Mouse (Mus musculus) lung, embryonic 14.5 days (tissue): ENCODE measurements around the gene Ccl1. TPM values are rescaled to one million over a fixed set of nuclear protein-coding genes. Genes with fewer than 3 reads are reported as not detected.

Source experiments
- ATAC-seq: fragments of 200-750 bp; cut with Nextera tagmentation; 2 replicates; pipeline ENCODE4 v1.8.0; 2017; ENCODE audit warnings: mild to moderate bottlenecking, moderate TSS enrichment, moderate library complexity; ENCODE audit not compliant: insufficient read depth
- DNase-seq: peaks from one replicate; pipeline ENCODE4 v3.0.0-alpha.2; 2015
- H3K27ac ChIP-seq: fragments of 300-500 bp; sonication (generic); 2 replicates; pipeline ENCODE4 v1.5.1; 2014; ENCODE audit warnings: low read depth, mild to moderate bottlenecking, moderate library complexity
- H3K27me3 ChIP-seq: fragments of 300-500 bp; sonication (generic); 2 replicates; pipeline ENCODE4 v1.6.1; 2014; ENCODE audit warnings: low read length, control low read depth; ENCODE audit not compliant: insufficient read depth
- H3K36me3 ChIP-seq: fragments of 300-500 bp; sonication (generic); 2 replicates; pipeline ENCODE4 v1.6.1; 2014; ENCODE audit warnings: control low read depth; ENCODE audit not compliant: insufficient read depth
- H3K4me1 ChIP-seq: fragments of 300-500 bp; sonication (generic); 2 replicates; pipeline ENCODE4 v1.6.1; 2014; ENCODE audit warnings: antibody characterized with exemption, control low read depth; ENCODE audit not compliant: insufficient read depth
- H3K4me2 ChIP-seq: fragments of 300-500 bp; sonication (generic); 2 replicates; pipeline ENCODE4 v1.6.1; 2014; ENCODE audit warnings: mild to moderate bottlenecking
- H3K4me3 ChIP-seq: fragments of 300-500 bp; sonication (generic); 2 replicates; pipeline ENCODE4 v1.5.1; 2014; ENCODE audit warnings: low read depth, low read length
- H3K9ac ChIP-seq: fragments of 300-500 bp; sonication (generic); 2 replicates; pipeline ENCODE4 v1.6.1; 2014
- H3K9me3 ChIP-seq: fragments of 300-500 bp; sonication (generic); 2 replicates; pipeline ENCODE4 v1.6.1; 2016; ENCODE audit warnings: low read depth, low read length, control low read depth
- CTCF ChIP-seq: IDR thresholded peaks from 2 replicates; pipeline ENCODE4 v1.5.1; 2016; ENCODE audit warnings: antibody characterized with exemption, low read depth
- WGBS: fragments of 180-500 bp; shearing (Covaris S2); extraction: QIAGEN DNeasy Blood & Tissue Kit; methylation state at CpG from one replicate; pipeline ENCODE4 v1.1.7; 2014; 5-methylcytosine and 5-hydroxymethylcytosine counted together
- polyA plus RNA-seq: library from polyadenylated mRNA; unstranded; fragments of >200 nt; fragmentation: Nextera tagmentation; extraction: Ambion mirVana; gene quantifications from 2 replicates; pipeline ENCODE4 v1.2.1, GENCODE M21; 2014

The Ccl1 gene
- not detected in 2 replicates for polyA plus RNA-seq

- WGBS = 60% methylated on average over 4 of the region's 4 CpGs
- H3K4me1 ChIP-seq = no peaks in the 10 kb centered on the region
- H3K9me3 ChIP-seq = no peaks in the 10 kb centered on the region
- no peak within 1 kb of the TSS for H3K9ac ChIP-seq
- ATAC-seq = no peak
- no peak within 1 kb of the TSS for H3K27ac ChIP-seq
- TF ChIP-seq CTCF = no peak
- no peak for DNase-seq
- no peaks in the 10 kb centered on the region for H3K27me3 ChIP-seq
- no peak within 1 kb of the TSS for H3K4me2 ChIP-seq
- no peak within 1 kb of the TSS for H3K4me3 ChIP-seq
- H3K36me3 ChIP-seq = no peaks in the 10 kb centered on the region
Measured at GRCm38 (mm10) chr11:82305590-82305989, at the start of gene Ccl1. Gene Ccl1, minus strand, starts transcription at chr11:82305690.

- no peaks in the 10 kb centered on the region for H3K9me3 ChIP-seq
- H3K4me3 ChIP-seq = no peak overlapping the region
- no peak overlapping the region for H3K9ac ChIP-seq
- H3K4me1 ChIP-seq = no peaks in the 10 kb centered on the region
- no peak overlapping the region for H3K27ac ChIP-seq
- no peak overlapping the region for H3K4me2 ChIP-seq
- no peak for ATAC-seq
- no peaks in the 10 kb centered on the region for H3K27me3 ChIP-seq
- 79% methylated on average over 10 of the region's 10 CpGs for WGBS
- no peak for DNase-seq
- H3K36me3 ChIP-seq = no peaks in the 10 kb centered on the region
- TF ChIP-seq CTCF = no peak
Measured at GRCm38 (mm10) chr11:82351039-82351438, 45.5 kb upstream of the Ccl1 start.

- no peaks in the 10 kb centered on the region for H3K27me3 ChIP-seq
- no peak overlapping the region for H3K4me2 ChIP-seq
- no peaks in the 10 kb centered on the region for H3K9me3 ChIP-seq
- no peak overlapping the region for H3K27ac ChIP-seq
- H3K9ac ChIP-seq = no peak overlapping the region
- no peaks in the 10 kb centered on the region for H3K4me1 ChIP-seq
- no peak overlapping the region for H3K4me3 ChIP-seq
- TF ChIP-seq CTCF = no peak
- H3K36me3 ChIP-seq = no peaks in the 10 kb centered on the region
- DNase-seq (no peak), ATAC-seq (no peak)
- 15% methylated on average over 2 of the region's 2 CpGs for WGBS
Measured at GRCm38 (mm10) chr11:82340900-82341299, 35.4 kb upstream of the Ccl1 start.

- no peak for TF ChIP-seq CTCF
- no peak for ATAC-seq
- Histone ChIP-seq H3K36me3 (no peaks in the 10 kb centered on the region), H3K9me3 (no peaks in the 10 kb centered on the region), H3K4me2 (no peak overlapping the region), H3K4me3 (no peak overlapping the region), H3K27ac (no peak overlapping the region), H3K4me1 (no peaks in the 10 kb centered on the region), H3K9ac (no peak overlapping the region), H3K27me3 (no peaks in the 10 kb centered on the region)
- 18% methylated on average over 6 of the region's 6 CpGs for WGBS
- peak; percentile 6 for DNase-seq
Measured at GRCm38 (mm10) chr11:82340416-82340815, 34.9 kb upstream of the Ccl1 start.

GRCm38 (mm10) chr11:82339921-82340401 is 34.5 kb upstream of the Ccl1 start:
- no peak overlapping the region for H3K4me3 ChIP-seq
- TF ChIP-seq CTCF = no peak
- no peaks in the 10 kb centered on the region for H3K27me3 ChIP-seq
- H3K9ac ChIP-seq = no peak overlapping the region
- H3K36me3 ChIP-seq = no peaks in the 10 kb centered on the region
- DNase-seq (peak; percentile 8), ATAC-seq (no peak)
- no peak overlapping the region for H3K27ac ChIP-seq
- WGBS = 23% methylated on average over 7 of the region's 7 CpGs
- H3K4me2 ChIP-seq = no peak overlapping the region
- H3K9me3 ChIP-seq = no peaks in the 10 kb centered on the region
- H3K4me1 ChIP-seq = no peaks in the 10 kb centered on the region

GRCm38 (mm10) chr11:82313153-82313552 is 7.7 kb upstream of the Ccl1 start:
- Histone ChIP-seq H3K27ac (no peak overlapping the region), H3K36me3 (no peaks in the 10 kb centered on the region), H3K4me2 (no peak overlapping the region), H3K9ac (no peak overlapping the region), H3K4me1 (no peaks in the 10 kb centered on the region), H3K9me3 (no peaks in the 10 kb centered on the region), H3K27me3 (no peaks in the 10 kb centered on the region), H3K4me3 (no peak overlapping the region)
- ATAC-seq (no peak), DNase-seq (peak; percentile 78)
- no peak for TF ChIP-seq CTCF
- WGBS = 31% methylated on average over 7 of the region's 7 CpGs

GRCm38 (mm10) chr11:82310336-82311045 is 5.0 kb upstream of the Ccl1 start:
- TF ChIP-seq CTCF = no peak
- Histone ChIP-seq H3K4me1 (no peaks in the 10 kb centered on the region), H3K4me3 (no peak overlapping the region), H3K4me2 (no peak overlapping the region), H3K9me3 (no peaks in the 10 kb centered on the region), H3K27me3 (no peaks in the 10 kb centered on the region), H3K9ac (no peak overlapping the region), H3K36me3 (no peaks in the 10 kb centered on the region), H3K27ac (no peak overlapping the region)
- 21% methylated on average over 12 of the region's 12 CpGs for WGBS
- no peak for ATAC-seq
- DNase-seq = no peak

- WGBS = 81% methylated on average over 4 of the region's 4 CpGs
- no peak overlapping the region for H3K4me3 ChIP-seq
- no peak overlapping the region for H3K27ac ChIP-seq
- DNase-seq (no peak), ATAC-seq (no peak)
- no peak for TF ChIP-seq CTCF
- no peak overlapping the region for H3K4me2 ChIP-seq
- no peak overlapping the region for H3K9ac ChIP-seq
- no peaks in the 10 kb centered on the region for H3K27me3 ChIP-seq
- H3K4me1 ChIP-seq = no peaks in the 10 kb centered on the region
- no peaks in the 10 kb centered on the region for H3K9me3 ChIP-seq
- no peaks in the 10 kb centered on the region for H3K36me3 ChIP-seq
Measured at GRCm38 (mm10) chr11:82297895-82298294, 7.6 kb downstream of the Ccl1 start.
